Mouse (Mus musculus): ENCODE measurements around the gene Arf3.

- no peak for TF ChIP-seq MAX (IDR thresholded peaks at IDR 0.05; ENCODE audit: low read length)
- no peak for TF ChIP-seq E2F4 (IDR thresholded peaks at IDR 0.05; ENCODE audit: borderline replicate concordance, low read depth, low read length)
- no peak for TF ChIP-seq CTCF (IDR thresholded peaks at IDR 0.05 in 2 of 3, conservative IDR thresholded peaks at IDR 0.05 in 1 of 3; ENCODE audit: control insufficient read depth in 1 of 3, insufficient read depth in 1 of 3, low read depth in 2 of 3, low read length in 3 of 3, poor library complexity in 1 of 3, severe bottlenecking in 1 of 3)
- TF ChIP-seq POLR2AphosphoS5 (IDR thresholded peaks at IDR 0.05; ENCODE audit: borderline replicate concordance, low read depth, low read length) = no peak
- no peak for TF ChIP-seq TAL1 (IDR thresholded peaks at IDR 0.05; ENCODE audit: low read length)
- no peak for TF ChIP-seq POLR2AphosphoS2 (IDR thresholded peaks at IDR 0.05; ENCODE audit: low read length)
- no peak for TF ChIP-seq POLR2A (IDR thresholded peaks at IDR 0.05; ENCODE audit: control insufficient read depth in 1 of 2, insufficient read depth in 1 of 2, low read depth in 1 of 2, low read length in 2 of 2, poor library complexity in 1 of 2)
- no peak for TF ChIP-seq UBTF (IDR thresholded peaks at IDR 0.05; ENCODE audit: borderline replicate concordance, insufficient read depth, low read depth, low read length)
- TF ChIP-seq TCF12 (IDR thresholded peaks at IDR 0.05; ENCODE audit: low read depth, low read length) = no peak
- no peak for TF ChIP-seq EP300 (IDR thresholded peaks at IDR 0.05; ENCODE audit: low read depth in 1 of 2, low read length in 2 of 2)
Measured at GRCm38 (mm10) chr15:98792233-98793020, 29.4 kb upstream of the Arf3 start.

All from MEL (cell line).